Mouse (Mus musculus) retina, postnatal 7 days (tissue): ENCODE results near the gene Spon1.

Experiments used
- DNase-seq: peaks from one replicate; pipeline ENCODE4 v3.0.0-alpha.2; 2012; ENCODE audit warnings: low read depth, low spot score

The Spon1 gene

GRCm38 (mm10) chr7:113765667-113766497 lies at the start of gene Spon1:
TSS of gene Spon1 (plus strand) at chr7:113765998.
- DNase-seq: peak; percentile 55

- no peak for DNase-seq
Observed at GRCm38 (mm10) chr7:113721994-113722393, 43.8 kb upstream of the Spon1 start.

GRCm38 (mm10) chr7:113723905-113724304 lies 41.9 kb upstream of the Spon1 start:
- DNase-seq: no peak

- no peak for DNase-seq
Observed at GRCm38 (mm10) chr7:113727999-113728713, 37.6 kb upstream of the Spon1 start.

- DNase-seq: no peak
Observed at GRCm38 (mm10) chr7:113728926-113729325, 36.9 kb upstream of the Spon1 start.

- no peak for DNase-seq
Observed at GRCm38 (mm10) chr7:113730406-113731247, 35.2 kb upstream of the Spon1 start.

- DNase-seq: no peak
Observed at GRCm38 (mm10) chr7:113737790-113738362, 27.9 kb upstream of the Spon1 start.

GRCm38 (mm10) chr7:113739181-113739580 lies 26.6 kb upstream of the Spon1 start:
- DNase-seq: no peak

- DNase-seq: no peak
Observed at GRCm38 (mm10) chr7:113742644-113743043, 23.2 kb upstream of the Spon1 start.

GRCm38 (mm10) chr7:113743982-113744381 lies 21.8 kb upstream of the Spon1 start:
- DNase-seq: no peak

- DNase-seq: no peak
Observed at GRCm38 (mm10) chr7:113756616-113757015, 9.2 kb upstream of the Spon1 start.

GRCm38 (mm10) chr7:113759212-113759611 lies 6.6 kb upstream of the Spon1 start:
- DNase-seq: peak; percentile 57

- DNase-seq: no peak
Observed at GRCm38 (mm10) chr7:113765133-113765532, 665 bp upstream of the Spon1 start.

GRCm38 (mm10) chr7:113766498-113766941 lies 722 bp downstream of the Spon1 start:
- DNase-seq: peak; percentile 9

- DNase-seq: no peak
Observed at GRCm38 (mm10) chr7:113767546-113767945, 1.7 kb downstream of the Spon1 start.

- DNase-seq: no peak
Observed at GRCm38 (mm10) chr7:113768174-113768935, 2.6 kb downstream of the Spon1 start.

- DNase-seq: no peak
Observed at GRCm38 (mm10) chr7:113769281-113769680, 3.5 kb downstream of the Spon1 start.

GRCm38 (mm10) chr7:113772135-113772534 lies 6.3 kb downstream of the Spon1 start:
- no peak for DNase-seq

- no peak for DNase-seq
Observed at GRCm38 (mm10) chr7:113773436-113773835, 7.6 kb downstream of the Spon1 start.

GRCm38 (mm10) chr7:113774039-113774438 lies 8.2 kb downstream of the Spon1 start:
- peak; percentile 50 for DNase-seq

GRCm38 (mm10) chr7:113774906-113775305 lies 9.1 kb downstream of the Spon1 start:
- no peak for DNase-seq
